Mouse (Mus musculus) megakaryocyte, embryonic 14.5 days (primary cell): ENCODE data around the gene E130308A19Rik.

Experiments used
- FLI1 ChIP-seq: IDR thresholded peaks from 2 replicates; pipeline ENCODE4 v1.6.1; 2012; ENCODE audit warnings: low read length, inconsistent platforms, mixed read lengths
- GATA1 ChIP-seq: IDR thresholded peaks from 3 replicates; pipeline ENCODE4 v1.6.1; 2012; ENCODE audit warnings: mixed read lengths, low read length, inconsistent platforms, borderline replicate concordance

DNA sequence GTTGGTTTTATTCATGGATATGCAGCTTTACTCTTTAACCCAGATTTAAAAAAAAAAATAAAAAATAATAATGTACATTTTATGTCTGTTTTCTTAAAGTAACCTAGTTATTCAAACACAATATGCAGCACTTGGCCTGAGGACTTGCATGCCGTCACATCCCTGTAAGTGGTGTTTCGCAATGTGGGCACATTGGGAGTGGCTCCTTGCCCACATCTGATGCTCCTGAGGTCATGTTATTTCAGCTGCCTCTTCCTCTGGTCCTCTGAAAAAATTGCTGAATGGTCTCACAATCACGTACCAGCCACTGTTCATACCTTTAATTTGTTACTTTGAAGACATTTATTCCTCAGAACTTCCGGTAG lies 135.3 kb downstream of the E130308A19Rik start:
- TF ChIP-seq GATA1 (no peak), FLI1 (no peak)
